Mouse (Mus musculus): ENCODE measurements around the gene Farsa. TPM values are rescaled to one million over a fixed set of nuclear protein-coding genes. Genes with fewer than 3 reads are reported as not detected.

Farsa gene
- 104 TPM for polyA plus RNA-seq (2012; fragmentation: generic; extraction: Trizol)
- long read RNA-seq, experiment 1, transcript Farsa-201 (13 exons, 1,826 nt): major isoform, 101 of 132 reads
- long read RNA-seq, experiment 1, partial matches to known transcripts: 14 of 132 reads
- long read RNA-seq, experiment 1, other reads (novel, unspliced or antisense): 16 of 132 reads
- long read RNA-seq, experiment 2, transcript Farsa-201 (13 exons, 1,826 nt): major isoform, 1,321 of 1,446 reads
- long read RNA-seq, experiment 2, transcript Farsa-202 (13 exons, 1,795 nt): minor isoform, 31 of 1,446 reads
- long read RNA-seq, experiment 2, transcript Farsa-203 (12 exons, 1,920 nt): minor isoform, 5 of 1,446 reads
- long read RNA-seq, experiment 2, transcript Farsa-206 (13 exons, 1,708 nt): minor isoform, 8 of 1,446 reads
- long read RNA-seq, experiment 2, partial matches to known transcripts: 11 of 1,446 reads
- long read RNA-seq, experiment 2, other reads (novel, unspliced or antisense): 70 of 1,446 reads

DNA sequence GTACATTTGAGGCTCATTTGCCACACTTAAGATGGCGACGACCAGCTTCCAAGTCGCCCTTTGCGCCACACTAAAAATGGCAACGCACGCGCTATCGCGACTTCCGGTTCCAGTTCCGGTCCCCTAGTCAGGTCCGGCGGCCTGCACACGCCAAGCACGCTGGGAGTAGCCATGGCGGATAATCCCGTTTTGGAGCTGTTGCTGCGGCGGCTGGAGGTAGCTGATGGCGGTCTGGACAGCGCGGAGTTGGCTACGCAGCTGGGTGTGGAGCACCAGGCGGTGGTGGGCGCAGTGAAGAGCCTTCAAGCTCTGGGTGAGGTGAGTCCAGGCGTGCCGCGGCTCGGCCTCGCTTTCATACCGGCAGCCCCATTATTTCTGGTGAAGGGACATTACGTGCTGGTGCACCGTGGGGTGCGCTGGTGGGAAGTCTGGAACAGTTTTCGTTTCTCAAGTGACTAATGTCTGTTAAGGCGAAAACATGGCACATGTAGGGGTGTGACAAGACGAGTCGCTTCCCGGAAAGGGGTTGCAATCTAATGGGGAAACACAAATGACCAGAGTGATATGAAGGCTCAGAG, at the start of gene Farsa:
Farsa (plus strand) TSS at position 126 of the 578 bp plus-strand sequence.
- Histone ChIP-seq H3ac (ENCODE audit: control insufficient read depth, insufficient read length, low read depth) (peak within 1 kb of the TSS; percentile 90), H3K79me3 (ENCODE audit: low read depth) (peaks cover 31% of the 10 kb centered on the region), H3K27me3 (ENCODE audit: control insufficient read depth, insufficient read depth, insufficient read length) (no peaks in the 10 kb centered on the region), H3K79me2 (ENCODE audit: control insufficient read depth, insufficient read depth) (peaks cover 44% of the 10 kb centered on the region), H3K4me3 (ENCODE audit: insufficient read depth, poor library complexity, severe bottlenecking) (peak within 1 kb of the TSS; percentile 99), H3K36me3 (ENCODE audit: control insufficient read depth, insufficient read depth) (peaks cover 28% of the 10 kb centered on the region)
- TF ChIP-seq MAX (IDR thresholded peaks at IDR 0.05) (peak; percentile 94), CEBPB (IDR thresholded peaks at IDR 0.05; ENCODE audit: low read depth) (no peak)

- Histone ChIP-seq H3K27me3 (ENCODE audit: control insufficient read depth, insufficient read depth, insufficient read length) (no peaks in the 10 kb centered on the region), H3K4me3 (ENCODE audit: insufficient read depth, poor library complexity, severe bottlenecking) (no peak overlapping the region), H3K36me3 (ENCODE audit: control insufficient read depth, insufficient read depth) (no peaks in the 10 kb centered on the region), H3ac (ENCODE audit: control insufficient read depth, insufficient read length, low read depth) (no peak overlapping the region), H3K79me3 (ENCODE audit: low read depth) (no peaks in the 10 kb centered on the region), H3K79me2 (ENCODE audit: control insufficient read depth, insufficient read depth) (no peaks in the 10 kb centered on the region)
- no peak for TF ChIP-seq CEBPB (IDR thresholded peaks at IDR 0.05; ENCODE audit: low read depth)
These were observed 47.5 kb upstream of the Farsa start for GRCm38 (mm10) chr8:84809109-84809940.

- Histone ChIP-seq H3K79me3 (ENCODE audit: low read depth) (no peaks in the 10 kb centered on the region), H3K4me3 (ENCODE audit: insufficient read depth, poor library complexity, severe bottlenecking) (no peak overlapping the region), H3ac (ENCODE audit: control insufficient read depth, insufficient read length, low read depth) (no peak overlapping the region), H3K79me2 (ENCODE audit: control insufficient read depth, insufficient read depth) (no peaks in the 10 kb centered on the region), H3K36me3 (ENCODE audit: control insufficient read depth, insufficient read depth) (no peaks in the 10 kb centered on the region), H3K27me3 (ENCODE audit: control insufficient read depth, insufficient read depth, insufficient read length) (no peaks in the 10 kb centered on the region)
- TF ChIP-seq CTCF (IDR thresholded peaks at IDR 0.05; ENCODE audit: control insufficient read depth, insufficient read depth, insufficient read length) (no peak), MYOG (IDR thresholded peaks at IDR 0.05; ENCODE audit: control insufficient read depth, extremely low read depth, insufficient read length) (no peak), CEBPB (IDR thresholded peaks at IDR 0.05; ENCODE audit: low read depth) (no peak), MAX (IDR thresholded peaks at IDR 0.05) (no peak), MYOD1 (IDR thresholded peaks at IDR 0.05; ENCODE audit: control insufficient read depth, insufficient read length, low read depth) (no peak), FOSL1 (IDR thresholded peaks at IDR 0.05; ENCODE audit: insufficient read depth, low read length, poor library complexity, severe bottlenecking) (no peak)
These were observed 46.9 kb upstream of the Farsa start for GRCm38 (mm10) chr8:84809941-84810280.

GRCm38 (mm10) chr8:84810896-84811295, 45.9 kb upstream of the Farsa start:
- H3ac ChIP-seq (ENCODE audit: control insufficient read depth, insufficient read length, low read depth): peak overlapping the region; percentile 23
- no peaks in the 10 kb centered on the region for H3K79me3 ChIP-seq (ENCODE audit: low read depth)
- H3K27me3 ChIP-seq (ENCODE audit: control insufficient read depth, insufficient read depth, insufficient read length): no peaks in the 10 kb centered on the region
- peak; percentile 89 for TF ChIP-seq CTCF (IDR thresholded peaks at IDR 0.05; ENCODE audit: control insufficient read depth, insufficient read depth, insufficient read length)
- no peak for TF ChIP-seq MAX (IDR thresholded peaks at IDR 0.05)
- no peaks in the 10 kb centered on the region for H3K79me2 ChIP-seq (ENCODE audit: control insufficient read depth, insufficient read depth)
- no peak overlapping the region for H3K4me3 ChIP-seq (ENCODE audit: insufficient read depth, poor library complexity, severe bottlenecking)
- H3K36me3 ChIP-seq (ENCODE audit: control insufficient read depth, insufficient read depth): no peaks in the 10 kb centered on the region

DNA sequence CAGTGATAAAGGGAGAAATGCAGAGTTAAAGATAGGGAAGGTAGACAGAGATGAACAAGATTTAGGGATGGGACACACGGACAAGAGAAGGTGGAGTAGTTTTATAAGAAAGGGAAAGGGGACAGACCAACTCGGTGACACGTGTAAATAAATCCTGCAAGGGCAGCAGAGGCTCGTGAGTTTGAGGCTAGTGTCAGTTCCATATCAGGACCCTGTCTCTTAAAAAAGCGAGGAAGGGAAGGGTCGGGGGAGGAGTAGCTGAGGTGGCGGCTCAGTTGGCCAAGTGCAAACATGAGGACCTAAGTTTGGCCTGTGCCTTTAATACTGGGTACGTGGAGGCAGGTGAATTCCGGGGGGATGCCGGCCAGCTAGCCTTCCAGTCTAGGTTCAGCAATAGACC, 45.5 kb upstream of the Farsa start:
- no peak overlapping the region for H3K4me3 ChIP-seq (ENCODE audit: insufficient read depth, poor library complexity, severe bottlenecking)
- H3ac ChIP-seq (ENCODE audit: control insufficient read depth, insufficient read length, low read depth): peak overlapping the region; percentile 23
- no peaks in the 10 kb centered on the region for H3K79me3 ChIP-seq (ENCODE audit: low read depth)
- H3K79me2 ChIP-seq (ENCODE audit: control insufficient read depth, insufficient read depth): no peaks in the 10 kb centered on the region
- no peaks in the 10 kb centered on the region for H3K27me3 ChIP-seq (ENCODE audit: control insufficient read depth, insufficient read depth, insufficient read length)
- no peak for TF ChIP-seq CEBPB (IDR thresholded peaks at IDR 0.05; ENCODE audit: low read depth)
- no peak for TF ChIP-seq MYOG (IDR thresholded peaks at IDR 0.05; ENCODE audit: control insufficient read depth, extremely low read depth, insufficient read length)
- no peak for TF ChIP-seq CTCF (IDR thresholded peaks at IDR 0.05; ENCODE audit: control insufficient read depth, insufficient read depth, insufficient read length)
- TF ChIP-seq MAX (IDR thresholded peaks at IDR 0.05): no peak
- TF ChIP-seq FOSL1 (IDR thresholded peaks at IDR 0.05; ENCODE audit: insufficient read depth, low read length, poor library complexity, severe bottlenecking): no peak
- TF ChIP-seq MYOD1 (IDR thresholded peaks at IDR 0.05; ENCODE audit: control insufficient read depth, insufficient read length, low read depth): no peak
- TF ChIP-seq USF1 (IDR thresholded peaks at IDR 0.05; ENCODE audit: low read depth): no peak
- no peaks in the 10 kb centered on the region for H3K36me3 ChIP-seq (ENCODE audit: control insufficient read depth, insufficient read depth)

- Histone ChIP-seq H3ac (ENCODE audit: control insufficient read depth, insufficient read length, low read depth) (no peak overlapping the region), H3K36me3 (ENCODE audit: control insufficient read depth, insufficient read depth) (no peaks in the 10 kb centered on the region), H3K4me3 (ENCODE audit: insufficient read depth, poor library complexity, severe bottlenecking) (no peak overlapping the region), H3K79me3 (ENCODE audit: low read depth) (no peaks in the 10 kb centered on the region), H3K27me3 (ENCODE audit: control insufficient read depth, insufficient read depth, insufficient read length) (no peaks in the 10 kb centered on the region), H3K79me2 (ENCODE audit: control insufficient read depth, insufficient read depth) (no peaks in the 10 kb centered on the region)
- TF ChIP-seq CTCF (IDR thresholded peaks at IDR 0.05; ENCODE audit: control insufficient read depth, insufficient read depth, insufficient read length): peak; percentile 5
- no peak for TF ChIP-seq CEBPB (IDR thresholded peaks at IDR 0.05; ENCODE audit: low read depth)
These were observed 43.7 kb upstream of the Farsa start for GRCm38 (mm10) chr8:84813059-84813458.
